Mouse (Mus musculus) forebrain, embryonic 11.5 days (tissue): Measurements from ENCODE around the gene March10. TPM values are rescaled to one million over a fixed set of nuclear protein-coding genes. Genes with fewer than 3 reads are reported as not detected.

Experiments used
- ATAC-seq: fragments of 200-750 bp; cut with Nextera tagmentation; replicated peaks from 2 replicates; pipeline ENCODE4 v1.8.0; 2017; ENCODE audit warnings: moderate TSS enrichment; ENCODE audit not compliant: low FRiP score
- DNase-seq: peaks from one replicate; pipeline ENCODE4 v3.0.0-alpha.2; 2017; ENCODE audit warnings: low spot score
- H3K27ac ChIP-seq: fragments of 300-500 bp; sonication (generic); 2 replicates; pipeline ENCODE4 v1.5.1; 2014; ENCODE audit warnings: low read depth, low read length
- H3K27me3 ChIP-seq: fragments of 300-500 bp; sonication (generic); 2 replicates; pipeline ENCODE4 v1.6.1; 2014; ENCODE audit warnings: mild to moderate bottlenecking, low read length, mixed read lengths; ENCODE audit not compliant: control insufficient read depth, insufficient read depth
- H3K36me3 ChIP-seq: fragments of 300-500 bp; sonication (generic); 2 replicates; pipeline ENCODE4 v1.6.1; 2014; ENCODE audit warnings: mild to moderate bottlenecking, low read length, moderate library complexity, mixed read lengths; ENCODE audit not compliant: control insufficient read depth, insufficient read depth
- H3K4me1 ChIP-seq: fragments of 300-500 bp; sonication (generic); replicated peaks from 2 replicates; pipeline ENCODE4 v1.6.1; 2014; ENCODE audit warnings: low read length, mixed read lengths; ENCODE audit not compliant: control insufficient read depth, insufficient read depth
- H3K4me2 ChIP-seq: fragments of 300-500 bp; sonication (generic); 2 replicates; pipeline ENCODE4 v1.6.1; 2014; ENCODE audit warnings: low read depth, mild to moderate bottlenecking, low read length, moderate library complexity, mixed read lengths; ENCODE audit not compliant: severe bottlenecking
- H3K4me3 ChIP-seq: fragments of 300-500 bp; sonication (generic); 2 replicates; pipeline ENCODE4 v1.5.1; 2014; ENCODE audit warnings: low read depth, low read length
- H3K9ac ChIP-seq: fragments of 300-500 bp; sonication (generic); 2 replicates; pipeline ENCODE4 v1.6.1; 2014; ENCODE audit warnings: low read length
- H3K9me3 ChIP-seq: fragments of 300-500 bp; sonication (generic); 2 replicates; pipeline ENCODE4 v1.6.1; 2016; ENCODE audit warnings: low read length, mixed read lengths; ENCODE audit not compliant: control insufficient read depth
- WGBS: fragments of 180-500 bp; shearing (Covaris S2); extraction: QIAGEN DNeasy Blood & Tissue Kit; methylation state at CpG from one replicate; pipeline ENCODE4 v1.1.7; 2014; 5-methylcytosine and 5-hydroxymethylcytosine counted together
- polyA plus RNA-seq: library from polyadenylated mRNA; unstranded; fragments of >200 nt; fragmentation: Nextera tagmentation; extraction: Ambion mirVana; gene quantifications from 2 replicates; pipeline ENCODE4 v1.2.1, GENCODE M21; 2014

Gene March10
- polyA plus RNA-seq, 1 experiment from 2014 or later: not detected

DNA sequence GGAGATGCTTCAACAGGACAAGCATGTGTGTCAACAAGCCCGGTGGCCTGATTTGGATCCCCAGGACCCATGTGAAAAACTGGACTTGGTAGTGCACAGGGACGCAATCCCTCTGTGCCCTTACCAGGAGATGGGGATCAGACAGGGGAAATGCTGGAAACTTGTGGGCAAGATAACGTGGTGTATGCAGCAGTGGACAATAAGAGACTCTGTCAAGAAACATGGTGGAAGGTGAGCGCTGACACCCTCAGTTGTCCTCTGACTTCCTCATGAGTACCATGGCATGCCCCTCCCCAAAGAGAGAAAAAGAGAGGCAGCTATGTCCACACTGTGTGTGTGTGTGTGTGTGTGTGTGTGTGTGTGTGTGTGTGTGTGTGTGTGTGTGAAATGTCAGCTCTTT lies 14.4 kb upstream of the March10 start:
- ATAC-seq: no peak
- DNase-seq: no peak
- Histone ChIP-seq H3K9me3 (no peaks in the 10 kb centered on the region), H3K4me3 (no peak overlapping the region), H3K27me3 (no peaks in the 10 kb centered on the region), H3K4me2 (no peak overlapping the region), H3K36me3 (no peaks in the 10 kb centered on the region), H3K4me1 (no peaks in the 10 kb centered on the region; the same call in 1 of the 2 replicates), H3K27ac (no peak overlapping the region), H3K9ac (no peak overlapping the region)
- 93% methylated on average over 4 of the region's 4 CpGs for WGBS

DNA sequence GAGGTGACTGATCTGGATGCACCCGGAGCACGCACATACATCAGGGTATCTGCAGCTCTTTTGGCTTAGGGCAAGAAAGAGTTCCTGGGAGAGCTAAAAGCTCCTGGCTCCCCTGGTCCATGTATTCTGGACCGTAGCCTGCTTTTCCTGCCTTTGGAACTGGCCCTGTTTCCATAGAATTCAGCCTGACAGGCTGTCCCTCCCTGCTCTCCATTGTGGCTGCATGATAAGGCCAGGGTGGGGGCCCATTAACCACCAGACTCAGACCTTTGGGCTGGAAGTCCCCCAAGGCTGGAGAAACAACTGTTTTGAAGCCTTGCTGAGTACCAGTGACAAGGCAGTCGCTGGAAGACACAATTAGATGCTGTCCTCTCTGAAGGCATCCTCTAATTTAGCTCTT lies 13.0 kb upstream of the March10 start:
- Histone ChIP-seq H3K9me3 (no peaks in the 10 kb centered on the region), H3K27ac (no peak overlapping the region), H3K9ac (no peak overlapping the region), H3K4me2 (no peak overlapping the region), H3K27me3 (no peaks in the 10 kb centered on the region), H3K36me3 (no peaks in the 10 kb centered on the region), H3K4me1 (no peaks in the 10 kb centered on the region; the same call in 1 of the 2 replicates), H3K4me3 (no peak overlapping the region)
- DNase-seq (no peak), ATAC-seq (no peak)
- 81% methylated on average over 4 of the region's 4 CpGs for WGBS

DNA sequence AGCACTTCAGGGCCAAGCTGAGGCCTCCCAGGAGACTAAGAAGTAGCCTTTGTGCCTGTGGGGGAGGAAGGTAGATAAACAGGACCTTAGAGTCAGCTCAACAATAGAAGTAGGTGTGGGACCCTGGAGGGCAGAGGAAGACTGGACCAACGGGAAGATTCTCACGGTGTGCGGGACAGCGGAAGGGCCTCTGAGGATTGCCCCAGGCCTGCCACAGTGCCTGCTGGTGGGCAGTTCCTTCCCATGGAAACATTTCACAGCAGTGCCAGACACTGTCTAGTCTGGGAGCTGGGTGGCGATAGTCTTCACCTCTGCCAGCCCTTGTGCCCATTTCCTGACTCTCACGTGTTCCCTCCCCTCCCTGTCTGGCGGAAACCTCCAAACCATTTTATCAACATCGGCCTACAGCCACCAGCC lies 12.6 kb upstream of the March10 start:
- 75% methylated on average over 8 of the region's 8 CpGs for WGBS
- ATAC-seq (no peak), DNase-seq (no peak)
- Histone ChIP-seq H3K36me3 (no peaks in the 10 kb centered on the region), H3K27ac (no peak overlapping the region), H3K9ac (no peak overlapping the region), H3K4me3 (no peak overlapping the region), H3K4me1 (no peaks in the 10 kb centered on the region; the same call in 1 of the 2 replicates), H3K9me3 (no peaks in the 10 kb centered on the region), H3K27me3 (no peaks in the 10 kb centered on the region), H3K4me2 (no peak overlapping the region)

DNA sequence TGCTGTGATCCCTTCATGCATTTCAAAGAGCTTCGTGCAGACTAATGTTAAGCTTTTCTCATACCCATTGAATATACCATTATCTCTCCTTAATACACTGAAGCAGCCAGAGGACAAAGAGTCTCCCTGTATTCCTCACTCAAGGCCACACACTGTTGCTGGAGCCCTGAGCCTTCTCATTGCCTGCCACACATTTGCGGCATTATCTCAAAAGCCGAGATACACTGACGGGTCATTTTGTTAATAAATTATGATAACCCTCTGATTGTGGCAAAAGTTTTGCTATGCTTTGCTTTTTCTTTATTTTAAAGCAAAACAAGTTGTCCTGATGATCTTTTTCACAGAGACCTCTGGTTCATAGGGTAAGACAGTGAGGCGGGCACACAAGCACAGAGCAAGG lies 11.9 kb upstream of the March10 start:
- ATAC-seq: no peak
- H3K27me3 ChIP-seq: no peaks in the 10 kb centered on the region
- no peak for DNase-seq
- no peaks in the 10 kb centered on the region; the same call in 1 of the 2 replicates for H3K4me1 ChIP-seq
- no peak overlapping the region for H3K9ac ChIP-seq
- H3K4me3 ChIP-seq: no peak overlapping the region
- no peak overlapping the region for H3K4me2 ChIP-seq
- 79% methylated on average over 5 of the region's 5 CpGs for WGBS
- H3K9me3 ChIP-seq: no peaks in the 10 kb centered on the region
- no peaks in the 10 kb centered on the region for H3K36me3 ChIP-seq
- no peak overlapping the region for H3K27ac ChIP-seq

DNA sequence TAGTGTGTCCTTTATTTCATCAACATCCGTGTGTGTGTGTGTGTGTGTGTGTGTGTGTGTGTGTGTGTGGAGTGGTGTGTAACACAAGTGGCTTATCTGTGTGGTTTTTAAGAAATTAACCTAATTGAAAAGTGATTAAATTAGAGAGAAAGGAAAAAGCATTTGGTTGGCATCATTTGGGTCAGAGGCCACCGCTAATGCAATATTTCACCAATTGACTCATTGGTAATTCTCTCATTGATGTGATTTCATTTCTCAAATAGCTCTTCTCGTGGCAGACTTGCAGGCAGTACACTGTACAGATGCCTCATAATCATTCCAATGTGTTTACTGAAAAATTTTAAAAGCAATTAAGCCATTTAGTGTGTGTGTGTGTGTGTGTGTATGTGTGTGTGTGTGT lies 11.3 kb upstream of the March10 start:
- Histone ChIP-seq H3K4me3 (no peak overlapping the region), H3K36me3 (no peaks in the 10 kb centered on the region), H3K27me3 (no peaks in the 10 kb centered on the region), H3K9ac (no peak overlapping the region), H3K9me3 (no peaks in the 10 kb centered on the region), H3K4me2 (no peak overlapping the region), H3K4me1 (no peaks in the 10 kb centered on the region; the same call in 1 of the 2 replicates), H3K27ac (no peak overlapping the region)
- DNase-seq (no peak), ATAC-seq (no peak)
- 84% methylated on average over 3 of the region's 3 CpGs for WGBS

DNA sequence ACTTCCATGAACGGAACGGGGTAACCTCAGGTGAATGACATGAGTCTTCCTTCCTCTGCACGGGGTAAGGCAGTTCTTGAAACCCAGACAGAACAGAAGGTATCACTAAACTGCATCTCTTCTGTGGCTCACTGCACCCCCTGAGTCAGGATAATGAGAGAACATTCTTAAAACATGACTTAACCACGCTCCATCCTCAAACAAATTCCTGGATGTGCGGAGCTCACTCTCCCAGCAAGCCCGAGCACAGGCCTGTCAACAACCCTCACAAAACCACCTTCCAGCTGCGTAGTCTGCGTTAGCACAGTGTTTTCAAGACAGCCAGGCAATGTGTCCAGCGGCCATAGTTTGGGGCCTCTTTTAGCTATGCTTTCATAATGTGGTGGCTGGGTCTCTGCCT lies 10.7 kb upstream of the March10 start:
- Histone ChIP-seq H3K4me1 (no peaks in the 10 kb centered on the region; the same call in 1 of the 2 replicates), H3K27me3 (no peaks in the 10 kb centered on the region), H3K36me3 (no peaks in the 10 kb centered on the region), H3K9ac (no peak overlapping the region), H3K4me3 (no peak overlapping the region), H3K9me3 (no peaks in the 10 kb centered on the region), H3K27ac (no peak overlapping the region), H3K4me2 (no peak overlapping the region)
- WGBS: 57% methylated on average over 9 of the region's 9 CpGs
- no peak for DNase-seq
- no peak for ATAC-seq

DNA sequence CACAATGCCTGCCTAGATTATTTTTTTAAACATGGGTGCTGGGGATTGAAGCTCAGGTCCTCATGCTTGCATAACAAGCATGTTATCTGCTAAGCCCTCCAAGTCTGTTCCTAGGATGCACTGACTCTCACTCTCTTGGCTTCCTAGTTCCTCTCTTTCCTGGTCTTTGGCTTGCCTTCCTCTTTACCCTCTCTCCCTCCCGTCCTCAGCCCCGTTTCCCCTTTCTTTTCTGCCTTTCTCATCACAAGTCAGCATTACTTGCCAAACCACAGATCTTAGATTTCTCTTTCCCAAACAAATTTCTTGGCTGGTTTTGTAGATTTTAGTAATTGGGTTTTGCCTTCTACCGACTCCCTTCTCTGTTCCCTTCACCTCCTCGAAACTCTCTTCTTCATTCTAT lies 10.2 kb upstream of the March10 start:
- H3K27me3 ChIP-seq: no peaks in the 10 kb centered on the region
- no peak overlapping the region for H3K4me2 ChIP-seq
- no peaks in the 10 kb centered on the region; the same call in 1 of the 2 replicates for H3K4me1 ChIP-seq
- H3K36me3 ChIP-seq: no peaks in the 10 kb centered on the region
- 75% methylated on average over 4 of the region's 4 CpGs for WGBS
- no peak for ATAC-seq
- no peak overlapping the region for H3K9ac ChIP-seq
- H3K4me3 ChIP-seq: no peak overlapping the region
- no peak for DNase-seq
- H3K9me3 ChIP-seq: no peaks in the 10 kb centered on the region
- H3K27ac ChIP-seq: no peak overlapping the region

DNA sequence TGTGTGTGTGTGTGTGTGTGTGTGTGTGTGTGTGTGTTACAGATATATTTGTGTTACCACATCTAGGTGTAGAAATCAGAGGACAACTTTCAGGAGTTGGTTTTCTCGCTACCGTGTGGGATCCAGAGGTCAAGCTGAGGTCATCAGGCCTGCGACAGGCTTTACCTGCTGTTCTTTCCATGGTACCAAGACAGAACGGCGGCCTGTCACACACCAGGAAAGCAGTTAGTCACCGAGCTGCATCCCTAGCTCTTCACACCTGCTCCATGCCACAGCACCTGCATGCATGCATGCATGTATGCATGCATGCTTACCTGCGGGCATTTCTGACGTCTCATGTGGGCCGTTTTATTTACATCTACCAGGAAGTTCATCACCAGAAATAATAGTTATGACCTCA lies 9.0 kb upstream of the March10 start:
- DNase-seq (no peak), ATAC-seq (no peak)
- H3K9ac ChIP-seq: no peak overlapping the region
- no peaks in the 10 kb centered on the region; the same call in 1 of the 2 replicates for H3K4me1 ChIP-seq
- H3K4me3 ChIP-seq: no peak overlapping the region
- no peaks in the 10 kb centered on the region; the same call in 1 of the 2 replicates for H3K27me3 ChIP-seq
- WGBS: 79% methylated on average over 9 of the region's 9 CpGs
- no peak overlapping the region for H3K27ac ChIP-seq
- no peaks in the 10 kb centered on the region for H3K36me3 ChIP-seq
- H3K9me3 ChIP-seq: no peaks in the 10 kb centered on the region
- H3K4me2 ChIP-seq: no peak overlapping the region

DNA sequence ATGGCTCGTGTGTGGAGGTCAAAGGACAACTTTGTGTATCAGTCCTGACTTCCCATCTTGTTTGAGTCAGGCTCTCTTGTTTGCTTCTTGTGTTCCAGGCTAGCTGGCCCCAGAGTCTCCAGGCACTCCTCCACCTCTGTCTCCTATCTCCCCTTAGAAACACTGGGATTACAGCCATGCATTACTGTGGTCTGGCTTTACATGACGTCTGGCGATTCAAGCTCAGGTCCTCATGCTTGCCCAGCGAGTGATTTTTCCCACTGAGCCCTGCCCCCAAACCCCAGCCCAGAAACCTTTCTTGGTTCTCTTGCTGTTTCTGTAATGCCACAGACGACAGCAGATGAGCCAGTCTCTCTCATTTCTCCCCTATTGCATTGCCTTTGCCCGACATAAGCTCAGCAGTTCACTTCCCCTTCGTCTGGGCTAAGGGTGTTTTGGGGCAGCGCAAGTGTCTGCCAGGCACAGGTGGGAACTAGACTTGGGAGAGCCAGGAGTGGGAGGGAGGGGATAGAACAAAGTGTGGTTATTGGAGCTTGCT lies 8.0 kb upstream of the March10 start:
- no peak overlapping the region for H3K27ac ChIP-seq
- ATAC-seq (no peak), DNase-seq (no peak)
- no peaks in the 10 kb centered on the region for H3K36me3 ChIP-seq
- no peak overlapping the region for H3K4me2 ChIP-seq
- WGBS: 79% methylated on average over 8 of the region's 8 CpGs
- H3K9ac ChIP-seq: no peak overlapping the region
- no peaks in the 10 kb centered on the region; the same call in 1 of the 2 replicates for H3K27me3 ChIP-seq
- H3K4me1 ChIP-seq: no peaks in the 10 kb centered on the region; the same call in 1 of the 2 replicates
- no peaks in the 10 kb centered on the region for H3K9me3 ChIP-seq
- no peak overlapping the region for H3K4me3 ChIP-seq
